Mouse (Mus musculus) thymus, adult 2 months (tissue): ENCODE measurements around the gene Maml2. TPM values are rescaled to one million over a fixed set of nuclear protein-coding genes. Genes with fewer than 3 reads are reported as not detected.

Experiments used
- DNase-seq: peaks from one replicate; pipeline ENCODE4 v3.0.0; 2021
- H3K27ac ChIP-seq: fragments of 200-500 bp; 2 replicates; pipeline ENCODE4 v1.5.1; 2012; ENCODE audit warnings: low read length, control low read depth; ENCODE audit not compliant: control insufficient read depth, insufficient read depth
- H3K27me3 ChIP-seq: fragments of 200-500 bp; 2 replicates; pipeline ENCODE4 v1.6.1; 2012; ENCODE audit warnings: mild to moderate bottlenecking, low read length, moderate library complexity, mixed read lengths; ENCODE audit not compliant: control insufficient read depth, insufficient read depth
- H3K36me3 ChIP-seq: fragments of 200-500 bp; 2 replicates; pipeline ENCODE4 v1.6.1; 2012; ENCODE audit warnings: mild to moderate bottlenecking, low read length, moderate library complexity; ENCODE audit not compliant: control insufficient read depth, insufficient read depth
- H3K4me1 ChIP-seq: fragments of 200-500 bp; replicated peaks from 2 replicates; pipeline ENCODE4 v1.6.1; 2012; ENCODE audit warnings: low read length; ENCODE audit not compliant: control insufficient read depth, insufficient read depth
- H3K4me3 ChIP-seq: fragments of 200-500 bp; 2 replicates; pipeline ENCODE4 v1.5.1; 2012; ENCODE audit warnings: mild to moderate bottlenecking, low read length, control low read depth, moderate library complexity; ENCODE audit not compliant: control insufficient read depth, insufficient read depth
- CTCF ChIP-seq: fragments of 200-500 bp; IDR thresholded peaks from 2 replicates; pipeline ENCODE4 v1.5.1; 2012; ENCODE audit warnings: mild to moderate bottlenecking, control low read depth, low read length, moderate library complexity, borderline replicate concordance; ENCODE audit not compliant: control insufficient read depth, poor library complexity, insufficient read depth; ENCODE audit errors: extremely low read depth
- POLR2A ChIP-seq: fragments of 200-500 bp; IDR thresholded peaks from 2 replicates; pipeline ENCODE4 v1.6.1; 2012; ENCODE audit warnings: mild to moderate bottlenecking, low read length, control low read depth, moderate library complexity; ENCODE audit not compliant: control insufficient read depth, poor library complexity, insufficient read depth; ENCODE audit errors: extremely low read depth
- WGBS: fragments of 180-500 bp; shearing (Covaris S2); methylation state at CpG from one replicate; pipeline ENCODE4 v1.1.7; 2018; 5-methylcytosine and 5-hydroxymethylcytosine counted together
- polyA plus RNA-seq: library from polyadenylated mRNA; depleted of rRNA; stranded (reverse); fragments of >200 nt; gene quantifications from 2 replicates; pipeline ENCODE4 v1.2.3, GENCODE M21; 2012

Gene Maml2
- polyA plus RNA-seq, 1 experiment: 12.9 TPM

DNA sequence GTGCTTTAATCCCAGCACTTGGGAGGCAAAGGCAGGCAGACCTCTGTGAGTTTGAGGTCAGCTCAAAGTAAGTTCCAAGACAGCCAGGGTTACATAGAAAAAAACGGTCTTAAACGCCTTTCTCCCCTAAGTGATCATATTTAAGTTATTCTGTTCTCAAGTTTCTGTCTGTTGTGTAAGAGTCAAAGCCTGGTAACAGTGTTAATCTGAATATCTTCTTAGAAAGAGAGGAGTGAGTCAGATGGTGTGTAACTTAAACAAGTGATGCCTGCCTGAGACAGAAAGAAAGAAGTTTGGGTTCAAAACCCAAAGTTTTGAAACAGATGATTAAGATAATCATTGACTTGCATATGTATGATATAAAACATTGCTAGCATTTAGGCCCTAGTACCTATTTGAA, 218.2 kb downstream of the Maml2 start:
- peaks cover 3% of the 10 kb centered on the region; the same call in 1 of the 2 replicates for H3K4me1 ChIP-seq
- 93% methylated on average over 2 of the region's 2 CpGs for WGBS
- no peak for TF ChIP-seq POLR2A
- no peak for TF ChIP-seq CTCF
- H3K36me3 ChIP-seq: no peaks in the 10 kb centered on the region
- H3K27me3 ChIP-seq: no peaks in the 10 kb centered on the region
- no peak overlapping the region for H3K4me3 ChIP-seq
- H3K27ac ChIP-seq: no peak overlapping the region
- no peak for DNase-seq

DNA sequence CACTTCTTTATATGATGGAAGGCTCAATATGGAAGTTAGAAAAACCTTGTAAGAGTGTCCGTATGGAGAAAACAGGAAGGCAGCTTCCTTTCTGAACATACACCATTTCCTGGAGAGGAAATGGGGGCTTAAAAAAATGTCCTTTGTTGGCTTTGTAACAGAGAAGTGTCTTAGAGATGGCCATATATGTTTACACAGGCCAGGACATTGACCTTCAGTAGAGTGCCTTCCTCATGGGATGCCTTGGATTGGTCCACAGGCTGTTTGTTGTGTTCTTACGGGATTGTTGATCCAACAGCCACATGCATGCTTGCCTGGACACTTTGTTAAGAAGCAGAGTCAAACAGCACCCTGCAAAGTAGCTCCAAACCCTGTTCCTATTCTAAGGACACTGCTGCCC, 220.3 kb downstream of the Maml2 start:
- no peaks in the 10 kb centered on the region for H3K36me3 ChIP-seq
- H3K27ac ChIP-seq: no peak overlapping the region
- no peak for DNase-seq
- TF ChIP-seq CTCF: no peak
- TF ChIP-seq POLR2A: no peak
- no peaks in the 10 kb centered on the region for H3K27me3 ChIP-seq
- no peak overlapping the region for H3K4me3 ChIP-seq
- H3K4me1 ChIP-seq: peaks cover 3% of the 10 kb centered on the region; the same call in 1 of the 2 replicates
- WGBS: 79% methylated on average over 2 of the region's 2 CpGs

DNA sequence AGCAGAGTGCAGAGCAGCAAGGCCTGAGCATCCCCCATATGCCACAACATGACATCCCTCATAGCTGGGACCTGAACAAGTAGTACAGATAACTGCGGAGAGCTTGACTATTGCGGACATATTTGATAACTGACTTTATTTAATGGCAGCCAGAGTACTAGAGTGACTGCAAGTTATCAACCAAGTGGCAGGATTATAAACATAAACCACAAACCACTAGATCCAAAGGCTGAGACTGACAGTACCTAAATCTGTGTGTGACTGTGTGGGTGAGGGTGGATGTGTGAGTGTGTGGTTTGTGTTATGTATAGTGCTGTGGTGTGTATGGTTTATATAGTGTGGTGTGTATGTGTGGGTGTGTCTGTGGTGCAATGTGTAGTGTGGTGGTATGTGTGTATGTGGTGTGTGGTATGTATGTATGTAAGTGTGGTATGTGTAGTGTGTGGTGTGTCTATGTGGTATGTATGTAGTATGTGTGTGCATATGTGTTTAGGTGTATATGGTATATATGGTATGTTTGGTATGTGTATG, 220.7 kb downstream of the Maml2 start:
- DNase-seq: no peak
- no peak for TF ChIP-seq POLR2A
- TF ChIP-seq CTCF: no peak
- Histone ChIP-seq H3K36me3 (no peaks in the 10 kb centered on the region), H3K4me1 (peaks cover 3% of the 10 kb centered on the region; the same call in 1 of the 2 replicates), H3K27ac (no peak overlapping the region), H3K4me3 (no peak overlapping the region), H3K27me3 (no peaks in the 10 kb centered on the region)
- 91% methylated on average over 2 of the region's 2 CpGs for WGBS

DNA sequence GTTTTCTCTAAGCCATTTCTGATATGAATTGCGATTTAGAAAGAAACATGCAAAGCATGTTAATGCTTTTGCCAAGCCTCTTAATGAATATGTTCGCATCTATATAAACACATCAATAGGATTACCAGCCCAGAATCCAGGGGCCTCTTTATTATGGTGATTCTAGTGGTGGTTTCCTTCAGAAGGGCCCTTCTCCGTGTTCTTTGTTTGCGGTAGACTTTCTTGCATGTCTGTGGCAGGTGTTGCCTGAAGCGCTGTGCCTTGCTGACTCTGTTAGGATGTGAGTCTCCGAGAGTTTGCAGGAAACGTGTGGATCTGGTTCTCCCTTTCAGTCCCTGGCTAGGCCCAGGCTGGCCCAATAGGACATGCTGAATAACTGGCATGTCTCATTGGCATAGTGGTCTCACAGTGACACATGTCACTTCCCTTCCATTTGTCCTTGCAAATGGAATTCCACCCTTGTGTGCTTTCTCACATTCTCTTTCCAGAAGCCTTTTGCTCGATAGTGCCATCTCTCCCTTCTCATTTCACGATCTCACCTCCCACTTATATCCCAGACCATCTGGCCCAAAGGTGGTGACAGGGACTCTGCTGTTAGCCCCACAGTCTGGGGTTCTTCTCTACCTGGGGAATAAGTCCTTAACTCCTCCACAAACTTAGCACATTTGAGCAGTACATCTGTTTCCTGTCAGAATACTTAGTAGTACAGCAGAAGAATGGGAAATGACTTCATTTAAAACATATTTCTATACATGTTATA, 224.5 kb downstream of the Maml2 start:
- no peaks in the 10 kb centered on the region for H3K36me3 ChIP-seq
- TF ChIP-seq POLR2A (no peak), CTCF (no peak)
- H3K27ac ChIP-seq: no peak overlapping the region
- DNase-seq: no peak
- no peak overlapping the region for H3K4me3 ChIP-seq
- H3K27me3 ChIP-seq: no peaks in the 10 kb centered on the region
- WGBS: 95% methylated on average over 9 of the region's 9 CpGs
- H3K4me1 ChIP-seq: peaks cover 3% of the 10 kb centered on the region; the same call in 1 of the 2 replicates

DNA sequence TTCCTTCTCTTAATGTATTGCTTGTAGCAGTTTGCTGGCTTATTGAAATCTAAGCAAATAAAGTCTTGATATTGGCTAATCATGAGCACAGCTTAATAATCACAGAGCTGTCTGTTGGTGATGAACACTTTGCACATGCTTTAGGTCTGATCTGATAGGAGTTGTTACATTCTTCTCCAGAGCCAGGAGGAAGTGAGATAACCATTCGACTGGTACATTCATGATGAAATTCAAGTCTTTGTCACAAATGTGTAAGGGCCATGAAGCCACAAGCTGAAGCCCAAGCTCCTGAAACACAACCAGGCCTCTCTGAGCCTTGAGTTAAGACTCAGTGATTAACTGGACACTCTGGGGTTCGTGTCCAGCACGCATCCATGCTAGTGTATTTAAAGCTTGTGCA, 225.3 kb downstream of the Maml2 start:
- 87% methylated on average over 3 of the region's 3 CpGs for WGBS
- TF ChIP-seq POLR2A (no peak), CTCF (no peak)
- Histone ChIP-seq H3K4me3 (no peak overlapping the region), H3K4me1 (peaks cover 3% of the 10 kb centered on the region; the same call in 1 of the 2 replicates), H3K36me3 (no peaks in the 10 kb centered on the region), H3K27me3 (no peaks in the 10 kb centered on the region), H3K27ac (no peak overlapping the region)
- DNase-seq: no peak

DNA sequence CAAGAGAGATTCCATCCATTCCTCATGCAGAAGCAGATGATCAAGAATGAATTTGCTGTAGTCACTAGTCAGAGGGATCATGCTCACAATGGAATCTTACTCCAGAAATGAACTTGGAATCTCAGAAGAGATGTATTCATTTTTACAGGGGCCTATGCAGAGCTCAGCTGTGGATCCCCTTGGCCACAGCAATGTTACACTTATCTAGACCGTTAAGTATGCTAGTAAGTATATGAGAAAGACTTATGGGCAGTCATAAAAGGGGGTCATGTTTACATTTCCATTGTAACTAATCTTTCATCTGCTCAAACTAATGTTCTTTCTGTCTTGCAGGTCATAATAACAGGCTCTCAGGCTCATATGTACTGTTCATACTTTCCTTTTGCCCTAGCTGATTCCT, 227.3 kb downstream of the Maml2 start:
- DNase-seq: no peak
- no peak overlapping the region for H3K4me3 ChIP-seq
- H3K27me3 ChIP-seq: no peaks in the 10 kb centered on the region
- no peaks in the 10 kb centered on the region for H3K36me3 ChIP-seq
- H3K4me1 ChIP-seq: no peaks in the 10 kb centered on the region
- WGBS: 90% methylated on average over 1 of the region's 1 CpGs
- no peak overlapping the region for H3K27ac ChIP-seq
- no peak for TF ChIP-seq POLR2A
- no peak for TF ChIP-seq CTCF

DNA sequence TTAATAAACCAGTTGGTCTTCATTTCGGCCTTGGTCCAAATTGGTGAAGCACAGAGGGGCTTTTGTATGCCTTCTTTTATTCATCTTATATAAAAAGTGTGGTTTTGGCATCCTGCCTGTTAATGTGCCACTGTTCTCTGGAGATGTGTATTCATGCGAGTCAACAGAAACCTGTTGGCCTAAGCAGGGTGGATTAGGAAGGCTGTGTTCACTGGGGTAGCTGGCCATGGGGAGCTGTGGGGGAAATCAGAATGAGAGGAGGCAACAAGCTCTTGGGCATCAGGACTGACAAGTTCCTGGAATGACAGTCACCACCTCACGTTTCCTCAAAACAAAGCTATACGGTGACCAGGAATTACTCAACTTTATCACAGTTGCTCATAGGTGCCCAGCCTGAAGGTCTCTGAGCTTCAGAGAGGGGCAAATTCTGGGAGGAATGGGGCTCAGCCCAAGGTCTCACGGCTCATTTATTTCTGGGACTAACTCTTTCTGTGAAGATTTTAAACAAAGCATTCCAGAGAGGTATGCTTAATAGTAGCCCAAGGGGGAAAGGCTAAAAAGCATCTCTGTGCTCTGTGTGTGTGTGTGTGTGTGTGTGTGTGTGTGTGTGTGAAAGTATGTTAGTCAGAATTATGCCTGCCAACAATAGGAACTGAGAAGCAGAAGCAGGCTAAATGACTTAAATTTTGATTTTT, 228.0 kb downstream of the Maml2 start:
- Histone ChIP-seq H3K36me3 (no peaks in the 10 kb centered on the region), H3K4me1 (no peaks in the 10 kb centered on the region), H3K27ac (no peak overlapping the region), H3K4me3 (no peak overlapping the region), H3K27me3 (no peaks in the 10 kb centered on the region)
- WGBS: 76% methylated on average over 5 of the region's 5 CpGs
- TF ChIP-seq CTCF (no peak), POLR2A (no peak)
- DNase-seq: no peak
